Mouse (Mus musculus) cortical plate, adult 2 months (tissue): ENCODE measurements around the gene Adat1.

Experiments
- CTCF ChIP-seq: fragments of 200-500 bp; IDR thresholded peaks from 2 replicates; pipeline ENCODE4 v1.5.1; 2011; ENCODE audit warnings: mild to moderate bottlenecking, control low read depth, low read length; ENCODE audit not compliant: insufficient read depth; ENCODE audit errors: extremely low read depth
- POLR2A ChIP-seq: fragments of 200-500 bp; IDR thresholded peaks from 2 replicates; pipeline ENCODE4 v1.6.1; 2011; ENCODE audit warnings: mild to moderate bottlenecking, low read length, control low read depth; ENCODE audit not compliant: insufficient read depth; ENCODE audit errors: extremely low read depth

DNA sequence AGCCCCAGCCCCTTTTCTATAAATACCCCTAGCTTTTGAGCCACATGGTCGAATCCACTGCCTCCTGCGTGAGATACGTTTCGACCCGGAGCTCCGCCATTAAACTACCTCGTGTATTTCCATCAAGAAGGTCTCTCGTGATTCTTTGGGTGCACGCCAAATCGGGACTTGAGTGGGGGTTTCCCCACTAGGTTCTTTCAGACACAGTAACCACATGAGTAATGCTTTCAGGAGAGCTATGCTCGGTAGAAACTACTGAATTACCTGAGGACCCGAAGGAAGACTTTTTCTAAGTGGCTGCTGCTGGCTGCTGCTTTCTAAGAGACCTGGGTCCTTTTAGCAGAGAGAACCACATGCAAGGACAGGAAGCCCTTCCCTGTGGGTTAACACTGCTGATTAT, 18.0 kb downstream of the Adat1 start:
- TF ChIP-seq CTCF (no peak), POLR2A (no peak)
